Mouse (Mus musculus): ENCODE measurements around the gene Gm6020.
A peak's percentile ranks its signal among the peaks of the same experiment; 100 is the strongest.
"Not testable (repeated sequence)": the region's sequence is repeated elsewhere in the genome, so short reads cannot be mapped to it uniquely, and the experiment has no call there.

Gene Gm6020

DNA sequence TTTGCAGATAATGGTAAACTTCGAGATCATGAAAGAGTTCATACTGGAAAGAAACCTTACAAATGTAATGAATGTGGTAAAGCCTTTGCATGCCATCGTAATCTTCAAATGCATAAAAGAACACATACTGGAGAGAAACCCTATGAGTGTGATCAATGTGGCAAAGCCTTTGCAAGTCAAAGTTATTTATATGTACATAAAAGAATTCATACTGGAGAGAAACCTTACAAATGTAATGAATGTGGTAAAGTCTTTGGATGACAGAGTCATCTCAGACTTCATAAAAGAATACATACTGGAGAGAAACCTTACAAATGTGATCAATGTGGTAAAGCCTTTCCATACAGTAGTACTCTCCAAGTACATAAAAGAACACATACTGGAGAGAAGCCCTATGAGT is at the start of gene Gm6020:
Gene Gm6020 (plus strand): TSS at position 301 of the 400 bp plus-strand sequence.
- DNase-seq: not testable (repeated sequence)

DNA sequence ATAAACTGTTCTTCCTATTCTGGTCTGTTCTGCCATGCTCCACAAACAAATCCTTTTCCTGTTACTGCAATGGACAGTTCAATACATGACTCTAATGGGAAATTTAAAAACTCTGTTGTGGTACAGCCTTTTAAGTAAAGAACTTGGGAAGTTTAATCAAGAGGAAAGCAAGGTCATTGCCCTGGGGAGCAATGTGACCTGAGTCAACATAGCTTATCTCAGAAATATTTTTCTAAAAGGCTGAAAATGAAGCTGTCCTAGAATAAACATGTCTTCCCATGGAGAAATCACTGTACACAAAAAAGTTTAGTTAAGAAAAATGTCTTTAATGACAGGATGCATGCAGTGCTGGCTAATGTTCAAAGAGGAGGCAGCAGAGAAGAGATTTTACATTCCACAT is 45.0 kb upstream of the Gm6020 start:
- no peak for DNase-seq

DNA sequence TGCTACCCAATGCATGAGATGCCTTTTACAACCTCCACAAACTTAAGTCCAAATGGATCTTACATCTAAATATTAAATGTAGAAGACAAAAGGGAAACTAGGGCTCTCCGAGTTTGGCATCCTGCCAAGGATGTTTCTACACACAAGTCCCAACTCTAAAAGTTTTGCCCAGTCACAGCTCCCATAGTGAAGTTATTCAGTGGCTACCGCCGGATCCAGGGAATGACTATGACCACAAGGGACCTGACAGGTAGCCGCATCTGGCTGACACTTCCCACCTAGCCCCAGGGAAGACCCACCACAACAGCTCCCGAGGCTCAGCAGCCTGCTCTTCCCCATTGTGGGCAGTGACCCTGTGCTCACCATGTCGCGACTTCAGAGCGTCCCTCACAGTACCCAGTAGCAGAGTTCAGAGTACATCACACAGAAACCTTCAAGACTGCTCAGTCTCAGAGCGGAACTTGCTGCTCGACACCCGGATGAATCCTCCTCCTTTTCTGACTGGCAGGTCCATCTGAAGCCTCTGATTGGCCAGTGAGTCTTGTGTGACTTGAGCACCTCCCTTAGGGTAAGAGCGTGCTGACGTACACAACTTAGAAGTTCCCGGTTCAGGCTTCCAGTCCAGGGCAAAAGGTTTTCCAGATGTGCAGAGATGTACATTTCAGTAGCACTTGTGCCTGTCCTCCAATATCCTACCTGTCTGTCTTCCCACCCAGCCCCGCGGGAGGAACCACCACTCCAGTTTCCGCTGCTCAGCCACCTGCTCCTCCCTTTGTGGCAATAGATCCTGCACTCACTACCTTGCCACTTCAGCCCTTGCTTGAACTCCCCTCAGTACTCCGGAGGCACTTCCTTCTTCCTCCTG is 43.1 kb upstream of the Gm6020 start, which contains the start of gene Zfp950:
Gene Zfp950 (minus strand): TSS at position 499 of the 865 bp plus-strand sequence.
- DNase-seq: peak; percentile 85

DNA sequence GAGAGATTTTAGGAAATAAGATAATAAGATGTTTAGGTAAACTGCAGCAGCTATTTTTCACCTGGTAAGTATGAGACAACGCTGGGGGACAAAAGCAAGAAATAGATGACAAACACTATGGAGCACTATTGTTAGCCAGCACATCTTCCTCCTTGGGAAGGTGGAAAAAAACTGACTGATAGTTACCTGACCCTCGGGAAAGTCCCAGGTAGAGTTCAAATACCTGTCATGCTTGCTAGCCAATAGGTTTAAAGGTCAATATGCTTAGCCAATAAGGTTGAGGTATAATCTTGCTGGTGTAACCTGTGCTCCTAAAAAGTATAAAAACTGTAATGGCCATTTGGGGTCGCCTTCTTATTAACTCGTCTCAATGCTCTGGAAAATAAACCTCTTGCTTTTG is 42.4 kb upstream of the Gm6020 start:
- no peak for DNase-seq

DNA sequence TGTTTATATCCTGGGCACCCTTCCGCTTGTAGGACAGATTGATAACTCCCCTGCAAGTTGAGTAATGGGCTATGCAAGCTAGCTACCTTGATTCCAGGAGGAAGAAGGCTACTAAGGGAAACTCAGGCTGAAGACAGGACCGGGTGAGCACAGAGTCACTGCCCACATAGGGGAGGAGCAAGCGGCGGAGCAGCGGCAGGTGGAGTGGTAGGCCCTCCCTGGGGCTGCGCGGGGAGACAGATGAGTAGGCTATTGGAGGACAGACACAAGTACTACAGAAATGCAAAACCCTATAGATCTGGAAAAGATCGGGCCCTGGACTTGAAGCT is 32.4 kb upstream of the Gm6020 start:
- DNase-seq: peak; percentile 56

DNA sequence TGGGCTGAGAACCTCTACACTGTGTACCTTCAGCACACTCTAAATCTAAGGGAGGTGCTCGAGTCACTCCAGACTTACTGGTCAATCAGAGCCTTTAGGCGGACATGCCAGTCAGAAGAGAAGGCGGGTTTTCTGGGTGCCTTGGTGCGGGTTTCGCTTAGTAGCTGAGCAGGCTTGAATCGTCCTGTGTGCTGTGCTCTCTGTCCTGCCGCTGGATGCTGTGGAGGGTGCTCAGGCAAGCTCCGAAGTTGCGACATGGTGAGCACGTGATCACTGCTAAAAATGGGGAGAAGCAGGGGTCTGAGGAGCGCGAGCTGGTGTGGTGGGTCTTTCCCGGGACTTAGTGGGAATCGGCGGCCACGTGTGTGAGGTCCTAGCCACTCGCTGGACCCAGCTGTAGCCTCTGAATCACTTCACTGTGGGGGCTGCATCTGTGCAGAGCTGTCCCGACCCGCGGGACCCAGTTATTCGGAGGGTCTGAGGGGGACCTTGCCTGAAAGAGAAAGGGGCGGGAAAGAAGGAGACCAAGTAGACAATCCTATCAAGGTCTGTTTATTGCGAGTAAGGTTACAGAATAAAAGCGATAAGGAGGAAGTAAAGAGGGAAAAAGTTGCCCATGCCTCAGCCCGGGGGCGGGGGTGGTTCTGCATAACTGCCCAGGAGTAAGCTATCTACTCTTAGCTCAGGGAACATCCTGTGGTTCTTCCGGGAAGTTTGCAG is 31.8 kb upstream of the Gm6020 start:
- no peak for DNase-seq

DNA sequence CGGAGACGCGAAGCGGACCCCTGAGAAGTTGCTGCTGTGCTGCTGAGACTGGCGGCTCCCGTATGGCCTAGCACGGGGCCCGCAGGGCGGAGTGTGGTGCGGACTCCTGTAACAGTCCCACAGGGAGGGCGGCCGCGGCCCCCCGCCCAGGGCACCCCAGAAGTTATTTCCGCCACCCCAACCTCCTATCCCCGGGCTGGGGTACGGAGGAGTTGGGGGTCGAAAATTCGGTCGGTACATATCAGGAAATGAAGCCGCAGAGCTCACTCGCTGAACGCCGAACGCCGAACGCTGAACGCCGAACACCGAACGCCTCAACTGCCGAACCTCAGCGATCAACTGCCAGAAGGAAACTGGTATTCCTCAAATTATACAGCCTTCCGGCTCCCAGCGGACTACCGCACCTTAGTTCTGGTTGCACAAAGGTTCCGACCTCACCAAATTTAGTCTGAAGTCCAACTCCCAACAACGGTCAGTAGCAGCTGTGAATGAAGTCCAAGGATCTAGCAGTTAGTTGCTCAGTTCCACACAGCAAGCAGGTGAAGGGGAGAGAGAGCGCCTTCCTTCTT is 7.8 kb upstream of the Gm6020 start, which contains the start of gene Gm7102:
Gene Gm7102 (minus strand): TSS at position 554 of the 569 bp plus-strand sequence.
- peak; percentile 3 for DNase-seq

DNA sequence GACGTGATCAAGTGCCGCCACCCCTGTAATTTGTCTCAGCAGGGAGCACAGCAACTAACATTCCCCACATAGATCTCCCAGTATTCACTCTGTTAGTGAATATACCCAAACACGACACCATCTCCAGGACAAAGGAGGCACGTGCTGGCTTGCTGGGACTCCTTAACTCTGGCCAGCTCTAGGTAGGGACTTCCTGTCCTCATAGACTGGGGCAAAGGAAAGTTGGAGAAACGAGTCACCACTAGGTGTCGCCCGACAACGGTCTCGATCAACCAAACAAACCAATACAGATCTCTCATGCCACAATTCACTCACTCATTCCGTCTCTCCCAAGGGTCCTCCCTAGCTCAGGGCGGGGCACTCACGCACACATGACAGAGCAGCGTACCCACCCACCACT is 15.6 kb downstream of the Gm6020 start:
- peak; percentile 92 for DNase-seq

DNA sequence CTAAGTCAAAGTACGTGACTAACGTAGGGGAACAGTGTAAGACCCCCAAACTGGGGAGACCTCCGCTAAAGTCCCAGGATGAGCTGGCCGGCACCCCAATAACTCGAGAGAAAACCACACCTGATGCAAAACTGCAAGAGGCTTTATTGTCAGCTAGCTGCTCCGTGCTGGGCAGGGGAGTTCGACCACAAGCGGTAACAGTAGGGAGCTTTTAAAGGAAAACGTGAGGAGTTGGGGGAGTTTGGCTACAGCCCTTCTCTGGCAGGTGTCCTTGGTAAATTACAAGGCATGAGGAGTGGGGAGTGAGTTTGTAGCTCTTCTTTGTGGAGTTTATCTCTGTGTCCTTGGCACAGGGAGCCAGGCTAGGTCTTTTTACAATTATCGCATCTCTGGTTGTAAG is 16.1 kb downstream of the Gm6020 start:
- DNase-seq: peak; percentile 57

DNA sequence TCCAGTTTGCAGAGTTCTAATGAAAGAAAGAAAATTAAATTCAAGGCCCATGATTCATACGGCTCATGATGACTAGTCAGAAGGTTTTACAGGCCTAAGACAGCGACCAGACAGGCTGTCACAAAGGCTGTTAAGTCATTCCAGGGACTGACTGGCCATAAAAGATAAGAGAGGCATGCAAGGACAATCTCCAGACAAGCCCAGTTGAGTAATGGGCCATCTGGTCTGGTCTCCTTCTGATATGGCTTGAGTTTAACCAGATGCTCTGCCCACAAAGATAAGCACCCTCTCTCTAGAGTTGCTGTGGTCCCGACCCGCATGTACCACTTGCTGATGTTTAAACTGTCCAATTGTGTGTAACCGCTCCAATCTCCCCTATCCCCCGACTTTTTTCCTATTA is 23.8 kb downstream of the Gm6020 start:
- not testable (repeated sequence) for DNase-seq

DNA sequence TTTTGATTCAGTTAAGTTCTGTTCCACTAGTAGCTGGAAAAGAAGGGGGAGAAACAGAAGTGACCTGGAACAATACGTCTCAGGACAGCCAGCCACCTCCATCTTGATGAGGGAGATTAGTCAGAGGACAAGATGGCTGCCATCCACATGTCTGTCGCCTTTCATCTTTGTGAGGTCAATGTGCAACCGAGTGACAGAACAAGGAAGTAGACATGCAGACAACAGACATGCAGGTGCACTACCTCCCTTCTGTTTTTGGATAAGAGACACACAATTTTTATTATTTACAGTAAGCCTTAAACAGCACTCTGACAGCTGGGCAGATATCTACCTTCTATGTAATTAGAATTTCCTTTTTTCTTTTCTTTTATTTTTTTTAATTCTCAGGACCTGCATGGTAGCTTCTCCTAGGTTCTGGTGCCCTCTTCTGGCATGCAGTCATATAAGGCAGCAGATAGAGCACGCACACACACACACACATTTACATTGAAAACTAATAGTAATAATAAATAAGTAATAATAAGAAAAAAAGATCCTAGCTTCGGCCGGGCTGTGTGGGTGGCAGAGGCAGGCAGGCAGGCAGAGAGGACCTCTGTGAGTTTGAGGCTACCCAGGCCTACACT is 40.1 kb downstream of the Gm6020 start:
- DNase-seq: no peak

DNA sequence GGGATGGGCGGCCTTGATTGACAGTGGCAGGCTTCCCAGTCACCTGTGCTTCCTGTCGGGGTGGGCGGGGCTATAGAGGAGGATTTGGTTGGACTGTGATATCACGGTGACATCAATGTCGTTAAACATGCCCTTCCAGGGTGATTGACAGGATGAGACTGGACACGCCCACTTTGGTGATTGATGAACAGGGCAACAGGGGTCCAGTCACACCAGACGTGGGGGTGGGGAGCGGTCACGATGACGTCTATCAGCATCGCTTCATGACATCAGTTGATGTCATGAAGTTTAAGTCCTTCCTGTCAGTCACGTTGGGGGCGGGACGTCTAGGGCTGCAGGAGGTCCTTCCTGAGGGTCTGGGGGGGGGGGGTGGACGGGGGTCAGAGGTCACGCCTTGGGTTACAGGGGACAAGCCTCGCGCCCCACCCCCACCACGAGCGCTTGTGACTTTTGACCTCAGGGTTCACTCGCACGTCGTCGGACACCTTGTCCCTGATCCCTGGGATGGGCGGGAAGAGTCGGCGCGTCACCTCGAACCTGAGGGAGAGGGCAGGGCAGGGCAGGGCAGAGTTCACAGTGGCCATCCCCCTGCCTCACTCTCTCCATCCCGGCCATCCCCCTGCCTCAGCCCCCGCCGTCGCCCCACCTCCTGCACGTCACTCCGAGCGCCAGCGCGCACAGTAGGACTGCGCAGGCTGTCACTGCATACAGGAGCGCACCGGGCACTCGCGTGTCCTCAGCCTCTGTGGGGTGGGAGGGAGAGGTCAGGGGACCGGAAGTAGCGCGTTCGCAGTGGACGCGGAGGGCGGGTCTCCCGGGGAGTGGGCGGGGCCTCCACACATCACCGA is 41.2 kb downstream of the Gm6020 start:
- DNase-seq: no peak

DNA sequence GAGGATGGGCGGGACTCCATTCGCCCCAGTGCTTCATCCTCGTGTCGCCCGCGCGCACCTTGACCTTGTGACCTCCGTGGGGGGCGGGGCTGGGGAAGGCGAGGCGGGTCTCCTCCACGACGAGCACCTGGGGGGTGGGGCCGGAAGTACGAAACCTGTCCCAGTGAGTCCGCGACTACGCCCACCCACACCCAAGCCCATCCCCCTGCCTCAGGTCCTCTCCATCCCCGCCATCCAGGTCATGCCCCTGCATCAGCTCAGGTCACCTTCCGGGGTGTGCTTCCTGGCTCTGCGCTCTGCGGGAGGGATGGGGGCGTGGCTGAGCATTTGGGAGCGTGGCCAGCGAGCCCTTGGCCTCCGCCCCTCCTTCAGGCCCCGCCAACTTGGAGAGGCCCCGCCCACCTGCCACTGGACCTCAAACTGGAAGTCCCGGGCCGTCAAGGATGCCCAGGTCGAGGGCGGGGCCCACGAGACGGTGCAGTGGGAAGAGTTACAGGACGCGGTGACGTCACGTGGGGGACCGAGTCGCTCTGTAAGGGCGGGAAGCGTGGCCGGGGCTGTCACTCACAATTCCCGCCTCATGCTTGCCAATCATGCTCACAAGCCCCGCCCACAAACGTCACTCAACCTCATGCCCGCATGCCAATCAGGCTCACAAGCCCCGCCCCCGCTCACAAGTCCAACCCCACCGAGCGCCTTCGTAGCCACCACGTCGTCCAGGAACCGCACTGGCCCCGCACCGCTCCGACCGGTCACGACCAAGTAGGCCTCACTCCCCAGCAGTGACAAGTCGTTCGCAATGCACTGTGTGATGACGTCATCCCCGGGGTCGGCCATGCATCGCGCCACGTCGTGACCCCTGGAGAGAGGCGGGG is 42.1 kb downstream of the Gm6020 start:
- DNase-seq: peak; percentile 55

DNA sequence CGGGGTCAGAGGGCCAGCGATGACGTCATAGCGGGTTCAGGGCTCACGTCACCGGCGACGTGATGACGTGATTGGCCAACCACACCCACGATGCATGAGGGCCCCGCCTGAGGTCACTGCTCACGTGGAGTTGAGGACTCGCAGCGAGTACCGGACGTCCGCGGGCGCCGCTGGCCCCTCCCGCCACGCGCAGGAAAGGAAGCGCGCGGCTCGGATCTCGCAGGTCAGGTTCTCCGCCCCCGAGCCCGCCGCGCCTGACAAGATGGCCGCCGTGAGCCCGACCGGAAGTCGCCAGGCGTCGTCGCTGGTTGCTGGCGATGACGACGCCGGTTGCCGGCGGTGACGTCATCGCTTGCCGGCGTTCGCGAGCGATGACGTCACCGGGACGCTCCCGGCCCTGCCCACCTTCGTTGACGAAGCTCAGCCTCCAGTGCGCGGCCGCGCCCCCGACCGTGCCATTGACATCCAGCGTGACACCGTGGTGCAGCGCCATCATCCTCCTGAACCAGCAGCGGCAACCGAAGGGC is 42.8 kb downstream of the Gm6020 start:
- DNase-seq: peak; percentile 62

DNA sequence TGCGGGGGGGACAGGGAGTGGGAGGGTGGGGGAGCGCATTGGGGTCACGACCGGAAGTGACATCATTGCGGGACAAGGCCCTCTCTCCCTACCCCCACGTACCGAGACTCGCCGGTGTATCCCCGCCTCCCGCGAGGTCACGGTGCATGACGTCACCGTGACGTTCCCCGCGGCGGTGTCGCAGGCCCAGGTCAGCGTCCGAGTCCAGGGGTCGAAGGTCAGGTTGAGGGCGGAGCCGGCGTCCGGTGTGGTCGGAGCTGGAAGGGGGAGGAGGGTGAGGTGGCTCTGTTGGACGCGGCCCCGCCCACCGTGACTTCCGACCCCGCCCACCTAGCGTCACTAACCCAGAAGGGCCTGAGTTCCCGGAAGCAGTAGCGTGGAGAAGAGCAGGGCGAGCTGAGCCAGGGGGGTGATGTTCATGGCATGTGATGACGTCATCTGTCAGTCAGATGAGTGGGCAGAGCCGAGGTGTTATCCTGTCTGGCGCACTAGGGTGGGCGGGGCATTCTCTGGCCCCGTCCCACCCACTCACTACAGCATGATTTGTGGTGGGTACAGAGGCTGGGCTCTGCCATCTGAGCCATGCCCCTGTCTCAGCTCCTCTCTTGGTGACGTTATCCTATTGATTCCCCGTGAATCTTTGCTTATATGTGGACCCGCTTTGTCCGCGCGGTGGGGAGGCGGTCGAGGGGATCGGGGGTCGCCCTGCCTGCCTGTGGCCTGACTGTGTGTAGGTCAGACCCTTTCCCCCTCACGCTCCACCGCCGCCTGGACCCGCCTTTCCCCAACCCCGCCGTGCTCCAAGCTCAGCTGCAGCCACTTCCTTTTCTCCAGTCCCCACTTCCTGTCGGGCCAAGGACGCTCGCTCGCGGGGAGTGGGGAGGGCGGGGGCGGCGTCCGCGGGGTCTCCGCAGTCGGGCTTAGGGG is 43.5 kb downstream of the Gm6020 start:
- DNase-seq: peak; percentile 76

DNA sequence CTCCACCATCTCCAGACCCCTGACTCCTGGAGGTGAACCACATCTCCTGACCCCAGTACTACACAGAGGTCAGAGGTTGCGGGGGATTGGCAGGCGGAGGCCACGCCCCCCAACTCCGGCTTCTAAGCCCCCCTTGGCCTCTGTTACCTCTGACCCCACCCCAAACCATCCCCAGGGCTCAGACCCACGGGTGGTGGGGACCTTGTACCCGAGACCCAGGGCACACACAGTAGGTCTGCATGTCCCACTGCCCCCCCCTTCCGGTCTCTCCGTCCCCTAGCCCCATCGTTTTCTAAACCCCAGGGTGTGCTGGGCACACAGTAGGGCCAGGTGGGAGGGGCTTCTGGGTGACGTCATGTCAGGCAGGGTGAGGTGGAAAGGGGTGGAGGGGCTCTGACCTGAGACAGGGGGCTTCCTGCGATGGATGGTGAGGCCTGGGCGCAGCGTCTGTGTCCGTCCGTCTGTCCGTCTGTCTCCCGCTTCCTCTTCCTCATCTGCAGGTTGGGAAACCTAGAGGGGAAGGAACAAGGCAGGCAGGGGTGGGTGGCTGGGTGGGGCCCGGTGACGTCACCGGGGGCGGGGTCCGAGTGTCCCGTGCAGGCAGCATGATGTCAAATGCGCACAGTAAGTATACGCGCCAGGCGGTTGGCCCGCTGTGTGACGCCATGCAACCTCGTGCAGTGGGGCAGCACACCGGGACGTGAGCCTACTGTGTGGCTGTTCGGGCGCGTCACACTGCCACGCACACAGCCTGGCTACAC is 44.4 kb downstream of the Gm6020 start, which contains the start of gene Csf2ra:
Gene Csf2ra (minus strand): TSS at position 489 of the 761 bp plus-strand sequence.
- DNase-seq: peak; percentile 6

Data from kidney, adult 18-20 months (tissue).